Mouse (Mus musculus) ES-Bruce4 (cell line): ENCODE measurements around the gene Dnah5.

ENCODE experiments used
- CTCF ChIP-seq: IDR thresholded peaks from one replicate; pipeline ENCODE4 v1.8.1; 2011; ENCODE audit warnings: low read depth, low read length
- EP300 ChIP-seq: IDR thresholded peaks from 2 replicates; pipeline ENCODE4 v1.6.1; 2011; ENCODE audit warnings: low read depth, low read length; ENCODE audit not compliant: insufficient read depth
- POLR2A ChIP-seq: IDR thresholded peaks from one replicate; pipeline ENCODE4 v1.8.1; 2011; ENCODE audit warnings: low read length; ENCODE audit not compliant: insufficient read depth

GRCm38 (mm10) chr15:28165234-28165633 lies 38.3 kb upstream of the Dnah5 start:
- TF ChIP-seq EP300: no peak
- TF ChIP-seq CTCF: no peak
- TF ChIP-seq POLR2A: no peak
